Mouse (Mus musculus): ENCODE measurements around the gene Cd79a. TPM values are rescaled to one million over a fixed set of nuclear protein-coding genes. Genes with fewer than 3 reads are reported as not detected.

The Cd79a gene
- total and polyA plus RNA-seq, 3 experiments: 51.8 to 422 (median 75.2) TPM

GRCm38 (mm10) chr7:24879620-24880019, 17.6 kb upstream of the Cd79a start:
- Histone ChIP-seq H3K9me3 (replicated peaks; ENCODE audit: low read length) (no peaks in the 10 kb centered on the region), H3K4me1 (ENCODE audit: control insufficient read depth in 1 of 2, insufficient read depth in 2 of 2) (no peaks in the 10 kb centered on the region; a peak in 1 of 4 replicates), H3K9ac (ENCODE audit: insufficient read depth, low read depth) (no peak overlapping the region), H3K36me3 (replicated peaks in 1 of 2; ENCODE audit: control insufficient read depth in 1 of 2, insufficient read depth in 1 of 2, low read length in 1 of 2) (no peaks in the 10 kb centered on the region), H3K27me3 (replicated peaks) (peaks cover 4% of the 10 kb centered on the region), H3K27ac (ENCODE audit: insufficient read depth, low read depth) (no peak overlapping the region), H3K79me2 (replicated peaks; ENCODE audit: control insufficient read depth, extremely low read depth, insufficient read depth, poor library complexity, severe bottlenecking) (peaks cover 2% of the 10 kb centered on the region), H3K4me2 (ENCODE audit: insufficient read depth, low read depth, poor library complexity, severe bottlenecking) (no peak overlapping the region), H3K4me3 (replicated peaks in 1 of 3; ENCODE audit: low read depth in 2 of 3, low read length in 2 of 3, poor library complexity in 1 of 3) (no peak overlapping the region)
- dilution Hi-C loops (cut with MboI; ENCODE audit: extremely low pct_ligation_motif_present, extremely low pct_unique_long_range_greater_than_20kb, low sequenced_read_pairs): no loop called here
- in situ Hi-C loops (cut with MboI; ENCODE audit: low pct_ligation_motif_present, low pct_unique_long_range_greater_than_20kb, low sequenced_read_pairs): loop anchor here (5.0 kb wide), 1 partner anchor 32 kb away; no protein-coding TSS in a partner anchor
- TF ChIP-seq HCFC1 (IDR thresholded peaks at IDR 0.05; ENCODE audit: low read depth, low read length): no peak
- TF ChIP-seq MXI1 (IDR thresholded peaks at IDR 0.05; ENCODE audit: low read depth, low read length): no peak
- no peak for TF ChIP-seq MAX (IDR thresholded peaks at IDR 0.05; ENCODE audit: low read length)
- TF ChIP-seq TBP (conservative IDR thresholded peaks at IDR 0.05; ENCODE audit: low read depth, low read length): no peak
- TF ChIP-seq ELF1 (IDR thresholded peaks at IDR 0.05; ENCODE audit: low read depth, low read length): no peak
- no peak for DNase-seq (ENCODE audit: extremely low read depth)

GRCm38 (mm10) chr7:24882416-24883199, 14.6 kb upstream of the Cd79a start:
- no peak overlapping the region for H3K4me3 ChIP-seq (replicated peaks in 1 of 3; ENCODE audit: low read depth in 2 of 3, low read length in 2 of 3, poor library complexity in 1 of 3)
- no peak overlapping the region for H3K9ac ChIP-seq (ENCODE audit: insufficient read depth, low read depth)
- no peaks in the 10 kb centered on the region for H3K9me3 ChIP-seq (replicated peaks; ENCODE audit: low read length)
- H3K79me2 ChIP-seq (replicated peaks; ENCODE audit: control insufficient read depth, extremely low read depth, insufficient read depth, poor library complexity, severe bottlenecking): peaks cover 32% of the 10 kb centered on the region
- no peak overlapping the region for H3K27ac ChIP-seq (ENCODE audit: insufficient read depth, low read depth)
- H3K27me3 ChIP-seq (replicated peaks): no peaks in the 10 kb centered on the region
- no peak for TF ChIP-seq UBTF (IDR thresholded peaks at IDR 0.05; ENCODE audit: low read depth, low read length)
- no peak for TF ChIP-seq ZNF384 (IDR thresholded peaks at IDR 0.05; ENCODE audit: low read depth, low read length)
- no peak for TF ChIP-seq MAZ (IDR thresholded peaks at IDR 0.05; ENCODE audit: low read depth, low read length)
- no peak for TF ChIP-seq ZKSCAN1 (IDR thresholded peaks at IDR 0.05; ENCODE audit: borderline replicate concordance, low read depth, low read length)
- no peak for TF ChIP-seq CHD2 (IDR thresholded peaks at IDR 0.05; ENCODE audit: low read length)
- no peak for TF ChIP-seq TBP (conservative IDR thresholded peaks at IDR 0.05; ENCODE audit: low read depth, low read length)
- TF ChIP-seq GABPA (IDR thresholded peaks at IDR 0.05; ENCODE audit: insufficient replicate concordance, low read depth, low read length): no peak
- no peak for TF ChIP-seq MAX (IDR thresholded peaks at IDR 0.05; ENCODE audit: low read length)
- TF ChIP-seq SIN3A (IDR thresholded peaks at IDR 0.05; ENCODE audit: low read length): no peak
- TF ChIP-seq NELFE (IDR thresholded peaks at IDR 0.05; ENCODE audit: low read depth, low read length): no peak
- no peak for TF ChIP-seq MYC (IDR thresholded peaks at IDR 0.05; ENCODE audit: low read depth, low read length)
- TF ChIP-seq E2F4 (IDR thresholded peaks at IDR 0.05; ENCODE audit: insufficient replicate concordance, low read depth, low read length): no peak
- TF ChIP-seq RCOR1 (conservative IDR thresholded peaks at IDR 0.05; ENCODE audit: low read depth, low read length): no peak
- in situ Hi-C loops (cut with MboI; ENCODE audit: low pct_ligation_motif_present, low pct_unique_long_range_greater_than_20kb, low sequenced_read_pairs): loop anchor here (5.0 kb wide), 1 partner anchor 35 kb away; no protein-coding TSS in a partner anchor
- no peak overlapping the region for H3K4me2 ChIP-seq (ENCODE audit: insufficient read depth, low read depth, poor library complexity, severe bottlenecking)
- H3K4me1 ChIP-seq (ENCODE audit: control insufficient read depth in 1 of 2, insufficient read depth in 2 of 2): peaks cover 0 to 7% of the 10 kb centered on the region in 2 experiments; a peak in 2 of 4 replicates
- H3K36me3 ChIP-seq (replicated peaks in 1 of 2; ENCODE audit: control insufficient read depth in 1 of 2, insufficient read depth in 1 of 2, low read length in 1 of 2): peaks cover 22 to 28% of the 10 kb centered on the region in 2 experiments
- dilution Hi-C loops (cut with MboI; ENCODE audit: extremely low pct_ligation_motif_present, extremely low pct_unique_long_range_greater_than_20kb, low sequenced_read_pairs): no loop called here
- DNase-seq (ENCODE audit: extremely low read depth): no peak

Data from CH12.LX (cell line).